Mouse (Mus musculus): ENCODE data around the gene Phkb.
"Not testable (repeated sequence)": the region's sequence is repeated elsewhere in the genome, so short reads cannot be mapped to it uniquely, and the experiment has no call there.

Gene Phkb

GRCm38 (mm10) chr8:85840657-85841488 lies at the start of gene Phkb, which contains the start of gene Itfg1:
TSS of gene Phkb (plus strand) at chr8:85840959.
TSS of gene Itfg1 (minus strand) at chr8:85840921.
- DNase-seq (ENCODE audit: extremely low spot score, low spot score): peak; percentile 97

- not testable (repeated sequence) for DNase-seq (ENCODE audit: extremely low spot score, low spot score)
Observed at GRCm38 (mm10) chr8:85796392-85796791, 44.4 kb upstream of the Phkb start.

- DNase-seq (ENCODE audit: extremely low spot score, low spot score): no peak
Observed at GRCm38 (mm10) chr8:85800164-85800563, 40.6 kb upstream of the Phkb start.

GRCm38 (mm10) chr8:85801408-85801807 lies 39.4 kb upstream of the Phkb start:
- DNase-seq (ENCODE audit: extremely low spot score, low spot score): no peak

GRCm38 (mm10) chr8:85813621-85814020 lies 27.1 kb upstream of the Phkb start:
- no peak for DNase-seq (ENCODE audit: extremely low spot score, low spot score)

- DNase-seq (ENCODE audit: extremely low spot score, low spot score): no peak
Observed at GRCm38 (mm10) chr8:85839916-85840656, 673 bp upstream of the Phkb start.

- DNase-seq (ENCODE audit: extremely low spot score, low spot score): no peak
Observed at GRCm38 (mm10) chr8:85841489-85841795, 683 bp downstream of the Phkb start.

- no peak for DNase-seq (ENCODE audit: extremely low spot score, low spot score)
Observed at GRCm38 (mm10) chr8:85845887-85846286, 5.1 kb downstream of the Phkb start.

GRCm38 (mm10) chr8:85854220-85855123 lies 13.7 kb downstream of the Phkb start:
- DNase-seq (ENCODE audit: extremely low spot score, low spot score): no peak

- not testable (repeated sequence) for DNase-seq (ENCODE audit: extremely low spot score, low spot score)
Observed at GRCm38 (mm10) chr8:85857227-85857896, 16.6 kb downstream of the Phkb start.

- DNase-seq (ENCODE audit: extremely low spot score, low spot score): no peak
Observed at GRCm38 (mm10) chr8:85860612-85861011, 19.9 kb downstream of the Phkb start.

- no peak for DNase-seq (ENCODE audit: extremely low spot score, low spot score)
Observed at GRCm38 (mm10) chr8:85862381-85862780, 21.6 kb downstream of the Phkb start.

- DNase-seq (ENCODE audit: extremely low spot score, low spot score): no peak
Observed at GRCm38 (mm10) chr8:85871660-85872059, 30.9 kb downstream of the Phkb start.

- no peak for DNase-seq (ENCODE audit: extremely low spot score, low spot score)
Observed at GRCm38 (mm10) chr8:85877976-85878375, 37.2 kb downstream of the Phkb start.

- no peak for DNase-seq (ENCODE audit: extremely low spot score, low spot score)
Observed at GRCm38 (mm10) chr8:85879624-85880023, 38.9 kb downstream of the Phkb start.

- no peak for DNase-seq (ENCODE audit: extremely low spot score, low spot score)
Observed at GRCm38 (mm10) chr8:85884811-85885210, 44.1 kb downstream of the Phkb start.

GRCm38 (mm10) chr8:85897636-85898035 lies 56.9 kb downstream of the Phkb start:
- no peak for DNase-seq (ENCODE audit: extremely low spot score, low spot score)

- no peak for DNase-seq (ENCODE audit: extremely low spot score, low spot score)
Observed at GRCm38 (mm10) chr8:85924991-85925390, 84.2 kb downstream of the Phkb start.

GRCm38 (mm10) chr8:85925574-85925973 lies 84.8 kb downstream of the Phkb start:
- no peak for DNase-seq (ENCODE audit: extremely low spot score, low spot score)

- DNase-seq (ENCODE audit: extremely low spot score, low spot score): no peak
Observed at GRCm38 (mm10) chr8:85926107-85926506, 85.3 kb downstream of the Phkb start.

- no peak for DNase-seq (ENCODE audit: extremely low spot score, low spot score)
Observed at GRCm38 (mm10) chr8:85936148-85936547, 95.4 kb downstream of the Phkb start.

Measured in neural tube, embryonic 10.5 days (tissue).